Mouse (Mus musculus): Measurements from ENCODE around the gene Nrtn. TPM values are rescaled to one million over a fixed set of nuclear protein-coding genes. Genes with fewer than 3 reads are reported as not detected.

Gene Nrtn
- polyA plus RNA-seq, 1 experiment from 2014 or later: 4.1 TPM

GRCm38 (mm10) chr17:56759261-56759660 is 1.9 kb upstream of the Nrtn start:
- no peak overlapping the region for H3K4me2 ChIP-seq
- no peaks in the 10 kb centered on the region for H3K9me3 ChIP-seq
- no peak overlapping the region for H3K4me3 ChIP-seq
- ATAC-seq (replicated peaks): no peak
- peaks cover 52% of the 10 kb centered on the region for H3K27me3 ChIP-seq (replicated peaks)
- no peak overlapping the region for H3K27ac ChIP-seq
- H3K9ac ChIP-seq: no peak overlapping the region
- H3K36me3 ChIP-seq (replicated peaks): no peaks in the 10 kb centered on the region
- WGBS: 50% methylated on average over 7 of the region's 7 CpGs
- H3K4me1 ChIP-seq: peaks cover 35% of the 10 kb centered on the region

- 5% methylated on average over 12 of the region's 12 CpGs for WGBS
- peaks cover 63% of the 10 kb centered on the region for H3K27me3 ChIP-seq (replicated peaks)
- no peaks in the 10 kb centered on the region for H3K9me3 ChIP-seq
- H3K9ac ChIP-seq: no peak overlapping the region
- peaks cover 31% of the 10 kb centered on the region for H3K4me1 ChIP-seq
- H3K4me3 ChIP-seq: 0 out of 2 replicates have a peak overlapping the region, but pooled peaks have one; percentile 43
- no peaks in the 10 kb centered on the region for H3K36me3 ChIP-seq (replicated peaks)
- peak overlapping the region; percentile 91; the same call in 1 of the 2 replicates for H3K4me2 ChIP-seq
- no peak for ATAC-seq (replicated peaks)
- H3K27ac ChIP-seq: no peak overlapping the region
Measured at GRCm38 (mm10) chr17:56758132-56758531, 802 bp upstream of the Nrtn start.

GRCm38 (mm10) chr17:56756703-56757399 is 479 bp downstream of the Nrtn start:
- ATAC-seq (replicated peaks): no peak
- no peaks in the 10 kb centered on the region for H3K36me3 ChIP-seq (replicated peaks)
- H3K9me3 ChIP-seq: no peaks in the 10 kb centered on the region
- H3K27me3 ChIP-seq (replicated peaks): peaks cover 75% of the 10 kb centered on the region
- peak overlapping the region; percentile 43 for H3K4me3 ChIP-seq
- H3K4me1 ChIP-seq: peaks cover 22% of the 10 kb centered on the region
- peak overlapping the region; percentile 91 for H3K4me2 ChIP-seq
- peak overlapping the region; percentile 41 for H3K9ac ChIP-seq
- no peak overlapping the region for H3K27ac ChIP-seq
- 1% methylated on average over 49 of the region's 51 CpGs for WGBS

- H3K4me3 ChIP-seq: no peak overlapping the region
- H3K9me3 ChIP-seq: no peaks in the 10 kb centered on the region
- WGBS: 11% methylated on average over 36 of the region's 36 CpGs
- no peak overlapping the region for H3K27ac ChIP-seq
- no peak overlapping the region for H3K9ac ChIP-seq
- no peak overlapping the region for H3K4me2 ChIP-seq
- peaks cover 17% of the 10 kb centered on the region for H3K4me1 ChIP-seq
- H3K36me3 ChIP-seq (replicated peaks): no peaks in the 10 kb centered on the region
- H3K27me3 ChIP-seq (replicated peaks): peaks cover 72% of the 10 kb centered on the region
- no peak for ATAC-seq (replicated peaks)
Measured at GRCm38 (mm10) chr17:56754271-56755185, 2.8 kb downstream of the Nrtn start.

GRCm38 (mm10) chr17:56753452-56753851 is 3.9 kb downstream of the Nrtn start:
- no peak for ATAC-seq (replicated peaks)
- 14% methylated on average over 15 of the region's 15 CpGs for WGBS
- Histone ChIP-seq H3K4me2 (no peak overlapping the region), H3K4me3 (no peak overlapping the region), H3K9me3 (no peaks in the 10 kb centered on the region), H3K36me3 (replicated peaks) (no peaks in the 10 kb centered on the region), H3K27me3 (replicated peaks) (peaks cover 68% of the 10 kb centered on the region), H3K9ac (no peak overlapping the region), H3K27ac (no peak overlapping the region), H3K4me1 (peaks cover 17% of the 10 kb centered on the region)

- Histone ChIP-seq H3K4me2 (peak overlapping the region; percentile 46), H3K36me3 (replicated peaks) (no peaks in the 10 kb centered on the region), H3K27me3 (replicated peaks) (peaks cover 49% of the 10 kb centered on the region), H3K9ac (no peak overlapping the region), H3K4me1 (0 out of 2 replicates have a peak, but pooled peaks cover 4% of the 10 kb centered on the region), H3K4me3 (peak overlapping the region; percentile 36), H3K27ac (no peak overlapping the region), H3K9me3 (no peaks in the 10 kb centered on the region)
- ATAC-seq (replicated peaks): peak; percentile 82
- 23% methylated on average over 71 of the region's 71 CpGs for WGBS
Measured at GRCm38 (mm10) chr17:56751404-56752072, 5.8 kb downstream of the Nrtn start.

- no peak overlapping the region for H3K4me2 ChIP-seq
- no peak overlapping the region for H3K9ac ChIP-seq
- no peaks in the 10 kb centered on the region for H3K9me3 ChIP-seq
- no peaks in the 10 kb centered on the region for H3K4me1 ChIP-seq
- no peaks in the 10 kb centered on the region for H3K36me3 ChIP-seq (replicated peaks)
- H3K27me3 ChIP-seq (replicated peaks): no peaks in the 10 kb centered on the region
- H3K27ac ChIP-seq: no peak overlapping the region
- no peak for ATAC-seq (replicated peaks)
- H3K4me3 ChIP-seq: no peak overlapping the region
- 64% methylated on average over 5 of the region's 5 CpGs for WGBS
Measured at GRCm38 (mm10) chr17:56744173-56744572, 13.2 kb downstream of the Nrtn start.

- no peak overlapping the region for H3K4me2 ChIP-seq
- no peaks in the 10 kb centered on the region for H3K4me1 ChIP-seq
- no peak overlapping the region for H3K27ac ChIP-seq
- H3K27me3 ChIP-seq (replicated peaks): no peaks in the 10 kb centered on the region
- no peak for ATAC-seq (replicated peaks)
- no peak overlapping the region for H3K4me3 ChIP-seq
- H3K9ac ChIP-seq: no peak overlapping the region
- H3K36me3 ChIP-seq (replicated peaks): no peaks in the 10 kb centered on the region
- 82% methylated on average over 17 of the region's 17 CpGs for WGBS
- no peaks in the 10 kb centered on the region for H3K9me3 ChIP-seq
Measured at GRCm38 (mm10) chr17:56740788-56741160, 16.6 kb downstream of the Nrtn start.

- WGBS: 84% methylated on average over 17 of the region's 17 CpGs
- no peaks in the 10 kb centered on the region for H3K27me3 ChIP-seq (replicated peaks)
- H3K9ac ChIP-seq: no peak overlapping the region
- no peak overlapping the region for H3K4me2 ChIP-seq
- ATAC-seq (replicated peaks): no peak
- H3K4me3 ChIP-seq: no peak overlapping the region
- no peaks in the 10 kb centered on the region for H3K4me1 ChIP-seq
- no peak overlapping the region for H3K27ac ChIP-seq
- no peaks in the 10 kb centered on the region for H3K36me3 ChIP-seq (replicated peaks)
- H3K9me3 ChIP-seq: no peaks in the 10 kb centered on the region
Measured at GRCm38 (mm10) chr17:56740118-56740787, 17.1 kb downstream of the Nrtn start.

- no peaks in the 10 kb centered on the region for H3K9me3 ChIP-seq
- 81% methylated on average over 10 of the region's 10 CpGs for WGBS
- no peak overlapping the region for H3K27ac ChIP-seq
- H3K27me3 ChIP-seq (replicated peaks): no peaks in the 10 kb centered on the region
- ATAC-seq (replicated peaks): no peak
- no peaks in the 10 kb centered on the region for H3K4me1 ChIP-seq
- H3K36me3 ChIP-seq (replicated peaks): no peaks in the 10 kb centered on the region
- no peak overlapping the region for H3K9ac ChIP-seq
- H3K4me2 ChIP-seq: no peak overlapping the region
- no peak overlapping the region for H3K4me3 ChIP-seq
Measured at GRCm38 (mm10) chr17:56738221-56738620, 19.1 kb downstream of the Nrtn start.

GRCm38 (mm10) chr17:56736534-56736933 is 20.8 kb downstream of the Nrtn start:
- ATAC-seq (replicated peaks): no peak
- Histone ChIP-seq H3K9ac (no peak overlapping the region), H3K4me1 (no peaks in the 10 kb centered on the region), H3K4me3 (no peak overlapping the region), H3K4me2 (no peak overlapping the region), H3K36me3 (replicated peaks) (no peaks in the 10 kb centered on the region), H3K27me3 (replicated peaks) (no peaks in the 10 kb centered on the region), H3K9me3 (no peaks in the 10 kb centered on the region), H3K27ac (no peak overlapping the region)
- 53% methylated on average over 8 of the region's 8 CpGs for WGBS

GRCm38 (mm10) chr17:56729656-56730055 is 27.7 kb downstream of the Nrtn start:
- Histone ChIP-seq H3K9me3 (no peaks in the 10 kb centered on the region), H3K4me1 (no peaks in the 10 kb centered on the region), H3K27me3 (replicated peaks) (no peaks in the 10 kb centered on the region), H3K27ac (no peak overlapping the region), H3K36me3 (replicated peaks) (0 out of 2 replicates have a peak, but pooled peaks cover 3% of the 10 kb centered on the region), H3K4me3 (no peak overlapping the region), H3K9ac (no peak overlapping the region), H3K4me2 (no peak overlapping the region)
- 51% methylated on average over 2 of the region's 2 CpGs for WGBS
- no peak for ATAC-seq (replicated peaks)

Measured in midbrain, embryonic 15.5 days (tissue).